Mouse (Mus musculus) urinary bladder, adult 2 months (tissue): ENCODE measurements around the gene Olfr418. TPM values are rescaled to one million over a fixed set of nuclear protein-coding genes. Genes with fewer than 3 reads are reported as not detected.
"Not testable (repeated sequence)": the region's sequence is repeated elsewhere in the genome, so short reads cannot be mapped to it uniquely, and the experiment has no call there.

ENCODE experiments used
- DNase-seq: peaks from one replicate; pipeline ENCODE4 v3.0.0; 2022; ENCODE audit warnings: low spot score
- polyA plus RNA-seq: library from polyadenylated mRNA; depleted of rRNA; stranded (reverse); fragments of >200 nt; gene quantifications from 2 replicates; pipeline ENCODE4 v1.2.3, GENCODE M21; 2012; rRNA removed

Olfr418 gene
- polyA plus RNA-seq = not detected in 2 replicates

DNA sequence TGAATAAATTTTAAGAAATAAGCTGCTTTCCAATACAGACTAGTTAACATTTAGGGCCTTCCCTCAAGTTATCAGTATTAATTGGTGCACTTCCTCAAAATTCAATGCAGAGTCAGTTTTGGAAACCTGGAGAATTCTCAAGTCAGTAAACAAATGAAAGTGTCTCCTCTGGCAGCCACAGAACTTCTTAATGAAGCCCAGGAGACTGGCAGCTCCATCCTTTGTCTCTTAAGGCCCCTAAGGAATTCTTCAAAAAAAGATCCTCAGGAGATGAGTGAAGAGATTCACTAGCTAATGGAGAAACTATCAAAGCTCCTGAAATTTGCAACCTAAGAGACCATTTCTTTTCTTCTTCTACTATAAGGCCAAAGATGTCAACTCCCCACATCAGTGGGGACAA is at the start of gene Olfr418:
Olfr418 (plus strand) TSS at position 301 of the 400 bp plus-strand sequence.
- DNase-seq = no peak

DNA sequence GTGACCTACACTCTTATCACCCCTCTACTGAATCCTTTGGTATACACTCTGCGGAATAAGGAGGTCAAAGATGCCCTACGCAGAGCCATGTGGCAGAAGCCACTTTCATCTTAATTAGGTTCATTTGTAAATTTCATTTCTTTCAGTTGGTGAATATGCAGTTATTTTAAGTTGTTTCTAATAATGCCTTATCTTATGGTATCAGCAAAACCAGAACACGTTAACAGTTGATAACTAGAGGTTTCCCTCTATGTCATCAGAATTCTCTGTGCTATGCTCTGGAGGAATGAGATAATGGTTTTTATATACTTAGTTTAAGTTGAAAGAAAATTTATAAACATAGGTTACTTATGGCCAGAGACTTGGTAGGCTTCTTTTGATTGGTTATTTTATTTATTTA is 49.3 kb upstream of the Olfr418 start:
- DNase-seq = no peak

DNA sequence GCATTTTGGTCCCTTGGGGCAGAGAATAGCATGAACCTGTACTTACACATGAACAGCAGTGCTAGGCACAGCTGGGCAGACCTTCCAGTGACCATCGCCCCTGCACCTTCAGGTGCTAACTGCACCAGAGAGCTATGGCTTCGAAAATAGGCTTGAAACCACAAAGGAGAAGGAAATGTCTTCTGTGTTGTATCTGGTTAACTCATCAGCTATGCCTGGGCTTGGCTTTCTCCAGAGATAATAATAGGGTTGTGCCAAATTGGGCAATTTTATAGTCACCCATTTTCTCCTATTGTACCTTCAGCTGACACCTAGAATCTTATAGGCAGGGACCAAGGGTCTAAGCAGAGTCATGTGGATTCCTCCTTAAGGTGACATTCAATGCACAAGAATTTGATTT is 38.7 kb upstream of the Olfr418 start, which contains the start of gene Fcer1a:
Fcer1a (minus strand) TSS at position 134 of the 400 bp plus-strand sequence.
- DNase-seq = no peak

DNA sequence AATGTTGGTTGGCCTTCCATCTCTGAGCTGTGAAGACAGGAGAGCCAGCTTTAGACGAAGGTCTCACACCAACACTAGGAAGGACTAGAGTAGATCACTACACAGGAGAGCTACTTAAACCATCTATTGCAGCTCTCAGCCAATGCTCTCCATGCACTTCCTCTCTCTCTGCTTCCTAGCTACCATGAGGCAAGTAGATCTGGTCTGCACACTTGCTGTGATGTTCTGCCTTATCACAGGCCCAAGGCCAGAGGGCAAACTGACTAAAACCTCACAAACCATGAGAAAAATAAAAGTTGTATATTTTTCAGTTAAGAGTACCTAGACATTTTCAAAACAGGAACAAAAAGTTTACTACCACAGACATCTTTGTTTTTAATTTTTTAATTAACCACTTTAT is 28.8 kb upstream of the Olfr418 start:
- DNase-seq = not testable (repeated sequence)

DNA sequence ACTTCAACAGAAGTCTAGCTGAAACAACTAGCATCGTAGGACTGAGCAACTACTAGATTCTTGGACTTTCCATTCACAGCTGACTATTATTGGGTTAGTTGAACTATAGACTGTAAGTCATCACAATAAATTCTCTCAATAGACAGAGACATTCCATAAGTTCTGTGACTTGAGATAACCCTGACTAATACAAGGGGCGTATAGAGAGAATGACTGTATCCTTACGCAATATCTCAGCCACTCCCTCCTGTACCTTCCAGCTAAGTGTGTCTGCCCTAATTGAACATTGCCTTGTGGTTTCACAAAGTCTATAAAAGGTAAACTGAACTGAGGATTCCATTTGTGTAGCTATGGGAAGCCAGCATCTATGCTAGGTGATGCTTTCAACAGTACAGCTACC is 15.9 kb upstream of the Olfr418 start:
- DNase-seq = no peak

DNA sequence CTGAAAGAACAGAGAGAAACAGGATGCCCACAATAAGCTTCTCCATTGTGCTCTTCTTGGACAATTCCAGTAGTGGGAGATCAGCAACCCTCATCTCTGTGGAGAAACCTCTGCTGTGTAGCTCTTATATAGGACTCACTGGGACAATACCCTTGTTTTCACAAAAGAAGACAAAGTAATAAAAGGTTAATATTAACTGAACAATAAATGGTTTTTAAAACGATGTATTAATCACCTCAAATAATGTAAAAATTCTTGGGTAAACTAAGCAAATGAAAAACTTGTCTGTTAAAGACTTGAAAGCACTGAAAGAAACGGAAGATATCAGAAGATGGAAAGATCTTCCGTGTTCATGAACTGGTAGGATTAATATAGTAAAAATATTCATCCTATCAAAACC is 11.9 kb downstream of the Olfr418 start, which contains the start of gene Mptx2:
Mptx2 (minus strand) TSS at position 101 of the 400 bp plus-strand sequence.
- no peak for DNase-seq

DNA sequence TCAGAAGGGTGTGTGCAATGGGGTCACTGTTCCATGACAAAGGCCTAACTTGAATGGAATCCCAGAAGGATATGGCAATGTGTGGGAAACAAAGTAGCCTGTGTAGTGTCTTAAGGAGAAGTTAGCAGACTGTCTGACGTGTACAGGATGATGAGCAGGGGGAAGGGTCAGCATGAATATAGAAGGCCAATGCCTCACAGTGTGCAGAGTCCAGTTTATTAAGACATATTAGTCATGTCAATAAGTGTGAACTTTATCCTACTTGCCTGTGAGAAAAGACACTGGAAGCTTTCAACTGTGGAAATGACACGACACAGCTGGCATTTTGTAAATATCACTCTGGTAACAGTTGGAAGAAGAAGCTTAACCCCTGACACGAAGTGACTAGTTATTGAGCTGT is 37.0 kb downstream of the Olfr418 start:
- not testable (repeated sequence) for DNase-seq

DNA sequence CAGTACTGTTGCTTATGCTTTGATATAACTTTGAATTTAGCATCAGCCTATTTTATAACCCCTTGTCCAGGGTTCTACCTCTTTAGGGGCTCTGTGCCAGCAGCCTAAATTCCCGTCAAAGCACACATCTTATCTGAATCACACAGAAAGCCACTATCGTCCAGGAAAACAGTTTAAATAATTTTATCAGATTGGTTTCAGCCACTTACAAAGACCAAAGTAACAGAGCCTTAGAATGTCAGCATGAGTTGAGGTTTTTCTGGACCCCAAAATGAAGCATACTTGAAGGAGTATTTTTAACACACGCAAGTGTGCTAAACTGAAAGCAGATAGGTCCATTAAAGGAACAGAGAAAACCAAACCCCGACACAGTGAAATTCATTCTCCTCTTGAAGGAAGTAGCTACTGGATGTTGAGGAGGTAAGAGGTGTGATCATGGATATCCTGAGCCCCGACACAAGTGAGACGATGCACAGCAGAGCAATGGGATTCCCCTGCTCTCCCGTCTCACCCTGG is 47.8 kb downstream of the Olfr418 start:
- not testable (repeated sequence) for DNase-seq

DNA sequence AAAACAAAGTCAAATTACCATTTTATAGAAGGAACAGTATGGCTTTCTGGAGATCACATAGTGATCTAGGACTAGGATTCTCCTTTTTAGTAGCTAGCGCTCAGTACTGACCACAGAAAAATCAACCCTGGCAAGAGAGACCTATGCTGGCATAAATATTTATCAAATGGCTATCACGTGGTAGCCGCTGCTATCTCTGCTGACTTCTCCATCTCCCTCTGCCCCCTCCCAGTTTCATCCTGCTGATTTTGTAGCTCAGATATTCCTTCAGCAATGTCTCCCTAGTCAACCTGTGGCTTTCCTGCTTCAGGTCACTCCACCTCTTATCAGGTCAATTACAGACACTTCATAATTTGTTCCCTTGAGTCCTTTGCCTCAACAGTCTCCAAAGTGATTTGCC is 49.9 kb downstream of the Olfr418 start:
- DNase-seq = no peak

DNA sequence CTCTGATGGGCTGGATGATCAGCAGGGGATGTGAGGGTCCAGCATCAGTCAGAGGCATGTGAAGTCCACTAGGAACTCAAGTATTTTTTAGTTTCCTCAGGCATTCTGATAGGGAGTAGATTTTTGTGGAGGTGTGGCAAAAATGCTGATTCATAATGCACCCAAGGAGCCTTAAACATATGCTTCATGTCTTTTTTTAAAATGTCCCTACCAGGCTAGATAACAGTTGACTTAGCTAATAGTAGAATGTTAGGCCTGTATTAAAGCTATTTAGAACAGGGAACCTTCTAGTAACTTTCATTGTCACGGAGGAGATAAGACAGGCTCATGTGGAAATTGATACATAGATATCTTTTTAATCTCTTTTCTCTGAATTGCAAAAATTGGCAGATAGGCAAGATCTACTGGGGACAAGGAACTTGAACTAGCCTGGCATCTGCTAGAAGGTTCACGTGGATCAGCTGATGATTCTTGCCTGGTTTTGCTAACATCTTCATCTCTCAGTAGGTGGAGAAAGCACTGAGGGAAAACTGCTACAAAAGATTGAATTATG is 52.2 kb downstream of the Olfr418 start:
- DNase-seq = no peak

DNA sequence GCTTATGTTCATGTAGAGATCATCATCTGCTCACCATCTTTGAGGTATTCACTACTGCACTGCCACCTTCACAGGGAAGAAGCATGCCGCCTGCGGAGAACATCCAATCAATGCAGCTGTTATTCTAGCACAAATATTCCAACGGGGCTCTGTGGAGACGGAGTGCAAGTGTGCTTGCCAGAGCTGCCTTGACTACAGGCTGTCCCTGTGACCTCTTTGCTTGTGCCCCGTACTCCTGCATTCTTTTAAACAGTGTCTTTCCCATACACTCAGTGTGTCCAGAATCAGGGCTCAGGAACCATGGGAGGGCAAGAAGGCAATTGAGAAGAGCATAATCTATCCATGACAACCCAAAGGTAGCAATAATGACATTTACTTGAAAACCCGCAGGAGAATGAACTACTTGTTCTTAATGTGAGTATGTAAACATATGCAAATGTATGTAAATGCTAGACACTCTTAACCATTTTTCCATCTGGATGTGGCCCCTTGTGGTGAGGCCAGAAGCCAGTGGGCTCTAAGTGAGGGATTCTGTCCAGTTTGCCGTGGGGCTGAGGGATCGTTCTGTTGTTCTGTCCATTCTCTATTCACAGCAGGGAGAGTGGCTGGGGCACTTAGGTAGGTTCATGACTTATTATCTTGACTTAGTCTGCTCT is 55.9 kb downstream of the Olfr418 start:
- DNase-seq = no peak

DNA sequence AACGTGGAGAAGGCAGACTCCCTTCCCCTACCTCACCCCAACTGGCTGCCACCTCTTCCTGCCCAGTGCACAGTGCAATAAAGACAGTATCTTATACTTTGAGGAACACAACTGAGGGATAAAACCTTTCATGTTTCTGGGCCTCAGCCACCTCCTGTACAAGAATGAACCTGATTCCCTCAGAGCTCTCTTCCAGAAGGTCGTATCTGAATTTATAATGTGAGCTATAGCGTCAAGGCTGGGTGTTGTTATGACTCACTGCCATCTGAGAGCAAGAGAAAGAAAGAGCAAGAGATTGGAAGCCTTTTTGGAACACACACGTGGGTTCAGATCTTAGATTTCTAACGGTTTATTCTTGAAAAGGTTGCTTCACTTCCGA is 56.4 kb downstream of the Olfr418 start:
- DNase-seq = no peak

Other genes starting within 250 kb of the Olfr418 start
- not detected in 2 replicates for gene Olfr1408, start 128.6 kb upstream of the Olfr418 start, polyA plus RNA-seq
- not detected in 2 replicates for gene Olfr1406, start 75.4 kb upstream of the Olfr418 start, polyA plus RNA-seq
- not detected in 2 replicates for gene Olfr218, start 68.2 kb upstream of the Olfr418 start, polyA plus RNA-seq
- not detected in 2 replicates for gene Olfr1404, start 53.6 kb upstream of the Olfr418 start, polyA plus RNA-seq
- gene Fcer1a, start 38.8 kb upstream of the Olfr418 start, polyA plus RNA-seq = 0.34 and 0.60 TPM in 2 replicates
- not detected in 2 replicates for gene Mptx2, start 11.8 kb downstream of the Olfr418 start, polyA plus RNA-seq
- gene Ackr1, start 67.7 kb downstream of the Olfr418 start, polyA plus RNA-seq = 13.7 and 16.6 TPM in 2 replicates
- 3.7 and 6.6 TPM in 2 replicates for gene Aim2, start 84.9 kb downstream of the Olfr418 start, polyA plus RNA-seq
- gene Cadm3, start 101.7 kb downstream of the Olfr418 start, polyA plus RNA-seq = 34.3 and 36.2 TPM in 2 replicates
- 0.65 and 1.1 TPM in 2 replicates for gene Ifi206, start 225.0 kb downstream of the Olfr418 start, polyA plus RNA-seq